Mouse (Mus musculus): ENCODE results near the gene Mbtd1. TPM values are rescaled to one million over a fixed set of nuclear protein-coding genes. Genes with fewer than 3 reads are reported as not detected.
A peak's percentile ranks its signal among the peaks of the same experiment; 100 is the strongest.
"Not testable (repeated sequence)": the region's sequence is repeated elsewhere in the genome, so short reads cannot be mapped to it uniquely, and the experiment has no call there.

Gene Mbtd1
- 10 to 100 TPM; 10.5 to 14.3 (median 12.4) TPM for total RNA-seq (2022)

- DNase-seq (ENCODE audit: low spot score): peak; percentile 98
Measured at GRCm38 (mm10) chr11:93885572-93886410, at the start of gene Mbtd1, which contains the start of gene Utp18. Gene Mbtd1, plus strand, starts transcription at chr11:93885852. Gene Utp18, minus strand, starts transcription at chr11:93885766.

- DNase-seq (ENCODE audit: low spot score): no peak
Measured at GRCm38 (mm10) chr11:93847342-93847741, 38.3 kb upstream of the Mbtd1 start.

GRCm38 (mm10) chr11:93852546-93852945 lies 33.1 kb upstream of the Mbtd1 start:
- no peak for DNase-seq (ENCODE audit: low spot score)

- peak; percentile 36 for DNase-seq (ENCODE audit: low spot score)
Measured at GRCm38 (mm10) chr11:93856284-93856955, 29.2 kb upstream of the Mbtd1 start.

GRCm38 (mm10) chr11:93860540-93861172 lies 25.0 kb upstream of the Mbtd1 start:
- DNase-seq (ENCODE audit: low spot score): no peak

- no peak for DNase-seq (ENCODE audit: low spot score)
Measured at GRCm38 (mm10) chr11:93861193-93861592, 24.5 kb upstream of the Mbtd1 start.

GRCm38 (mm10) chr11:93862045-93862623 lies 23.5 kb upstream of the Mbtd1 start:
- DNase-seq (ENCODE audit: low spot score): no peak

- DNase-seq (ENCODE audit: low spot score): no peak
Measured at GRCm38 (mm10) chr11:93862638-93863037, 23.0 kb upstream of the Mbtd1 start.

GRCm38 (mm10) chr11:93884068-93884467 lies 1.6 kb upstream of the Mbtd1 start:
- DNase-seq (ENCODE audit: low spot score): no peak

GRCm38 (mm10) chr11:93884901-93885571 lies 616 bp upstream of the Mbtd1 start:
- DNase-seq (ENCODE audit: low spot score): peak; percentile 6

GRCm38 (mm10) chr11:93886411-93887079 lies 893 bp downstream of the Mbtd1 start:
- DNase-seq (ENCODE audit: low spot score): no peak

- no peak for DNase-seq (ENCODE audit: low spot score)
Measured at GRCm38 (mm10) chr11:93887080-93887447, 1.4 kb downstream of the Mbtd1 start.

- DNase-seq (ENCODE audit: low spot score): no peak
Measured at GRCm38 (mm10) chr11:93897732-93898131, 12.1 kb downstream of the Mbtd1 start.

- DNase-seq (ENCODE audit: low spot score): no peak
Measured at GRCm38 (mm10) chr11:93906834-93907233, 21.2 kb downstream of the Mbtd1 start.

- no peak for DNase-seq (ENCODE audit: low spot score)
Measured at GRCm38 (mm10) chr11:93907839-93908238, 22.2 kb downstream of the Mbtd1 start.

GRCm38 (mm10) chr11:93908829-93909228 lies 23.2 kb downstream of the Mbtd1 start:
- DNase-seq (ENCODE audit: low spot score): no peak

GRCm38 (mm10) chr11:93911603-93912002 lies 26.0 kb downstream of the Mbtd1 start:
- DNase-seq (ENCODE audit: low spot score): no peak

- not testable (repeated sequence) for DNase-seq (ENCODE audit: low spot score)
Measured at GRCm38 (mm10) chr11:93915019-93915418, 29.4 kb downstream of the Mbtd1 start.

- no peak for DNase-seq (ENCODE audit: low spot score)
Measured at GRCm38 (mm10) chr11:93929106-93929505, 43.5 kb downstream of the Mbtd1 start.

- no peak for DNase-seq (ENCODE audit: low spot score)
Measured at GRCm38 (mm10) chr11:93940906-93941305, 55.3 kb downstream of the Mbtd1 start.

GRCm38 (mm10) chr11:93944986-93945385 lies 59.3 kb downstream of the Mbtd1 start:
- no peak for DNase-seq (ENCODE audit: low spot score)
